Mouse (Mus musculus): ENCODE data around the gene Drap1. TPM values are rescaled to one million over a fixed set of nuclear protein-coding genes. Genes with fewer than 3 reads are reported as not detected.

Drap1 gene
- polyA plus RNA-seq, 1 experiment from 2014 or later: 260 TPM

GRCm38 (mm10) chr19:5447515-5448353 lies 23.0 kb upstream of the Drap1 start, which contains the start of gene Fosl1:
Fosl1 (plus strand) TSS chr19:5447547.
- WGBS: 1% methylated on average over 70 of the region's 70 CpGs
- peak within 1 kb of the TSS; percentile 86 for H3K4me2 ChIP-seq
- peak; percentile 55; the same call in 1 of the 2 replicates for ATAC-seq (ENCODE audit: low FRiP score)
- no peaks in the 10 kb centered on the region for H3K36me3 ChIP-seq (replicated peaks)
- peaks cover 18% of the 10 kb centered on the region for H3K4me1 ChIP-seq
- H3K9me3 ChIP-seq: no peaks in the 10 kb centered on the region
- H3K27me3 ChIP-seq: peaks cover 78% of the 10 kb centered on the region
- peak within 1 kb of the TSS; percentile 63 for H3K9ac ChIP-seq
- H3K27ac ChIP-seq: no peak within 1 kb of the TSS
- peak within 1 kb of the TSS; percentile 51 for H3K4me3 ChIP-seq (replicated peaks)

- Histone ChIP-seq H3K9ac (no peak overlapping the region), H3K36me3 (replicated peaks) (no peaks in the 10 kb centered on the region), H3K4me3 (replicated peaks) (no peak overlapping the region), H3K27ac (no peak overlapping the region), H3K9me3 (peaks cover under 1% of the 10 kb centered on the region; the same call in 1 of the 2 replicates), H3K4me1 (peaks cover 18% of the 10 kb centered on the region), H3K4me2 (no peak overlapping the region), H3K27me3 (peaks cover 69% of the 10 kb centered on the region)
- WGBS: 89% methylated on average over 5 of the region's 5 CpGs
- no peak for ATAC-seq (ENCODE audit: low FRiP score)
Measured at GRCm38 (mm10) chr19:5445747-5446146, 21.0 kb upstream of the Drap1 start.

- Histone ChIP-seq H3K9ac (no peak overlapping the region), H3K36me3 (replicated peaks) (no peaks in the 10 kb centered on the region), H3K4me3 (replicated peaks) (no peak overlapping the region), H3K27ac (no peak overlapping the region), H3K9me3 (peaks cover 9% of the 10 kb centered on the region; the same call in 1 of the 2 replicates), H3K4me1 (peaks cover 18% of the 10 kb centered on the region), H3K27me3 (peaks cover 61% of the 10 kb centered on the region), H3K4me2 (no peak overlapping the region)
- 35% methylated on average over 7 of the region's 7 CpGs for WGBS
- no peak for ATAC-seq (ENCODE audit: low FRiP score)
Measured at GRCm38 (mm10) chr19:5444954-5445353, 20.2 kb upstream of the Drap1 start.

GRCm38 (mm10) chr19:5444371-5444908 lies 19.7 kb upstream of the Drap1 start:
- peaks cover 18% of the 10 kb centered on the region for H3K4me1 ChIP-seq
- WGBS: 73% methylated on average over 9 of the region's 9 CpGs
- H3K4me3 ChIP-seq (replicated peaks): no peak overlapping the region
- no peak for ATAC-seq (ENCODE audit: low FRiP score)
- H3K9me3 ChIP-seq: peaks cover 9% of the 10 kb centered on the region; the same call in 1 of the 2 replicates
- no peak overlapping the region for H3K9ac ChIP-seq
- no peak overlapping the region for H3K4me2 ChIP-seq
- peaks cover 55% of the 10 kb centered on the region for H3K27me3 ChIP-seq
- no peaks in the 10 kb centered on the region for H3K36me3 ChIP-seq (replicated peaks)
- H3K27ac ChIP-seq: no peak overlapping the region

- Histone ChIP-seq H3K9me3 (no peaks in the 10 kb centered on the region), H3K27ac (no peak overlapping the region), H3K9ac (peak overlapping the region; percentile 2; the same call in 1 of the 2 replicates), H3K4me2 (no peak overlapping the region), H3K4me1 (peaks cover 12% of the 10 kb centered on the region), H3K27me3 (peaks cover 18% of the 10 kb centered on the region; the same call in 1 of the 2 replicates), H3K36me3 (replicated peaks) (no peaks in the 10 kb centered on the region), H3K4me3 (replicated peaks) (no peak overlapping the region)
- WGBS: 68% methylated on average over 7 of the region's 7 CpGs
- ATAC-seq (ENCODE audit: low FRiP score): no peak
Measured at GRCm38 (mm10) chr19:5433951-5434350, 9.2 kb upstream of the Drap1 start.

GRCm38 (mm10) chr19:5432992-5433852 lies 8.4 kb upstream of the Drap1 start:
- no peak overlapping the region for H3K27ac ChIP-seq
- 13% methylated on average over 16 of the region's 16 CpGs for WGBS

GRCm38 (mm10) chr19:5431911-5432464 lies 7.2 kb upstream of the Drap1 start:
- Histone ChIP-seq H3K9me3 (no peaks in the 10 kb centered on the region), H3K27me3 (peaks cover 17% of the 10 kb centered on the region; the same call in 1 of the 2 replicates), H3K4me1 (peaks cover 19% of the 10 kb centered on the region), H3K4me3 (replicated peaks) (no peak overlapping the region), H3K27ac (no peak overlapping the region), H3K36me3 (replicated peaks) (peaks cover 4% of the 10 kb centered on the region), H3K9ac (no peak overlapping the region), H3K4me2 (no peak overlapping the region)
- no peak for ATAC-seq (ENCODE audit: low FRiP score)
- WGBS: 79% methylated on average over 4 of the region's 4 CpGs

More at GRCm38 (mm10) chr19:5432992-5433852, 8.4 kb upstream of the Drap1 start:
- H3K4me1 ChIP-seq: peaks cover 12% of the 10 kb centered on the region
- peak overlapping the region; percentile 2; the same call in 1 of the 2 replicates for H3K9ac ChIP-seq
- no peak for ATAC-seq (ENCODE audit: low FRiP score)
- H3K36me3 ChIP-seq (replicated peaks): no peaks in the 10 kb centered on the region
- peak overlapping the region; percentile 8; the same call in 1 of the 2 replicates for H3K4me3 ChIP-seq (replicated peaks)
- H3K9me3 ChIP-seq: no peaks in the 10 kb centered on the region
- peak overlapping the region; percentile 43 for H3K4me2 ChIP-seq
- H3K27me3 ChIP-seq: peaks cover 18% of the 10 kb centered on the region; the same call in 1 of the 2 replicates

GRCm38 (mm10) chr19:5430408-5430807 lies 5.6 kb upstream of the Drap1 start:
- ATAC-seq (ENCODE audit: low FRiP score): no peak
- Histone ChIP-seq H3K9me3 (no peaks in the 10 kb centered on the region), H3K4me2 (no peak overlapping the region), H3K27ac (no peak overlapping the region), H3K4me1 (peaks cover 34% of the 10 kb centered on the region), H3K27me3 (peaks cover 15% of the 10 kb centered on the region; the same call in 1 of the 2 replicates), H3K36me3 (replicated peaks) (peaks cover 14% of the 10 kb centered on the region), H3K9ac (no peak overlapping the region), H3K4me3 (replicated peaks) (no peak overlapping the region)
- WGBS: 93% methylated on average over 1 of the region's 1 CpGs

- Histone ChIP-seq H3K27ac (no peak overlapping the region), H3K36me3 (replicated peaks) (peaks cover 14% of the 10 kb centered on the region), H3K4me2 (no peak overlapping the region), H3K9ac (no peak overlapping the region), H3K4me3 (replicated peaks) (no peak overlapping the region), H3K27me3 (peaks cover 15% of the 10 kb centered on the region; the same call in 1 of the 2 replicates), H3K4me1 (peaks cover 34% of the 10 kb centered on the region), H3K9me3 (no peaks in the 10 kb centered on the region)
- no peak for ATAC-seq (ENCODE audit: low FRiP score)
- WGBS: 73% methylated on average over 8 of the region's 8 CpGs
Measured at GRCm38 (mm10) chr19:5429806-5430205, 5.0 kb upstream of the Drap1 start.

GRCm38 (mm10) chr19:5429219-5429618 lies 4.4 kb upstream of the Drap1 start:
- Histone ChIP-seq H3K4me2 (no peak overlapping the region), H3K27ac (no peak overlapping the region), H3K9ac (no peak overlapping the region), H3K27me3 (peaks cover 9% of the 10 kb centered on the region; the same call in 1 of the 2 replicates), H3K4me1 (peaks cover 34% of the 10 kb centered on the region), H3K9me3 (no peaks in the 10 kb centered on the region), H3K36me3 (replicated peaks) (peaks cover 14% of the 10 kb centered on the region), H3K4me3 (replicated peaks) (no peak overlapping the region)
- 82% methylated on average over 4 of the region's 4 CpGs for WGBS
- no peak for ATAC-seq (ENCODE audit: low FRiP score)

- no peak overlapping the region for H3K4me2 ChIP-seq
- ATAC-seq (ENCODE audit: low FRiP score): no peak
- H3K9me3 ChIP-seq: no peaks in the 10 kb centered on the region
Measured at GRCm38 (mm10) chr19:5428083-5428482, 3.3 kb upstream of the Drap1 start.

More at GRCm38 (mm10) chr19:5428083-5428482, 3.3 kb upstream of the Drap1 start:
- Histone ChIP-seq H3K27me3 (peaks cover 6% of the 10 kb centered on the region; the same call in 1 of the 2 replicates), H3K9ac (no peak overlapping the region), H3K36me3 (replicated peaks) (peaks cover 14% of the 10 kb centered on the region), H3K4me3 (replicated peaks) (no peak overlapping the region), H3K27ac (no peak overlapping the region), H3K4me1 (peaks cover 34% of the 10 kb centered on the region)
- WGBS: 91% methylated on average over 2 of the region's 2 CpGs

Data from forebrain, embryonic 12.5 days (tissue).